Mouse (Mus musculus): ENCODE data around the gene Fam47e.
"Not testable (repeated sequence)": the region's sequence is repeated elsewhere in the genome, so short reads cannot be mapped to it uniquely, and the experiment has no call there.

The Fam47e gene

GRCm38 (mm10) chr5:92554891-92555511 lies at the start of gene Fam47e:
Fam47e (plus strand) TSS chr5:92555069.
- no peak for DNase-seq

GRCm38 (mm10) chr5:92505402-92505865 lies 49.4 kb upstream of the Fam47e start:
- DNase-seq = peak; percentile 89 to 91

- DNase-seq = no peak
Measured at GRCm38 (mm10) chr5:92506301-92506729, 48.6 kb upstream of the Fam47e start.

- DNase-seq = no peak
Measured at GRCm38 (mm10) chr5:92506733-92507132, 48.1 kb upstream of the Fam47e start, which contains the start of gene Scarb2. Scarb2 (minus strand) TSS chr5:92506833.

GRCm38 (mm10) chr5:92508853-92509252 lies 46.0 kb upstream of the Fam47e start:
- no peak for DNase-seq

- DNase-seq = no peak
Measured at GRCm38 (mm10) chr5:92511256-92511655, 43.6 kb upstream of the Fam47e start.

- no peak for DNase-seq
Measured at GRCm38 (mm10) chr5:92512066-92512465, 42.8 kb upstream of the Fam47e start.

GRCm38 (mm10) chr5:92521131-92521530 lies 33.7 kb upstream of the Fam47e start:
- DNase-seq = not testable (repeated sequence)

GRCm38 (mm10) chr5:92524821-92525258 lies 30.0 kb upstream of the Fam47e start:
- no peak for DNase-seq

- DNase-seq = no peak
Measured at GRCm38 (mm10) chr5:92539698-92540097, 15.2 kb upstream of the Fam47e start.

GRCm38 (mm10) chr5:92552611-92553010 lies 2.3 kb upstream of the Fam47e start:
- DNase-seq = no peak

GRCm38 (mm10) chr5:92553939-92554338 lies 930 bp upstream of the Fam47e start:
- DNase-seq = no peak

GRCm38 (mm10) chr5:92554443-92554842 lies 426 bp upstream of the Fam47e start:
- DNase-seq = no peak

GRCm38 (mm10) chr5:92555905-92556304 lies 1.0 kb downstream of the Fam47e start:
- DNase-seq = no peak

- DNase-seq = no peak
Measured at GRCm38 (mm10) chr5:92557508-92557907, 2.6 kb downstream of the Fam47e start.

GRCm38 (mm10) chr5:92560201-92560600 lies 5.3 kb downstream of the Fam47e start:
- no peak for DNase-seq

- DNase-seq = no peak
Measured at GRCm38 (mm10) chr5:92562002-92562401, 7.1 kb downstream of the Fam47e start.

GRCm38 (mm10) chr5:92571232-92571631 lies 16.4 kb downstream of the Fam47e start:
- no peak for DNase-seq

GRCm38 (mm10) chr5:92579559-92579958 lies 24.7 kb downstream of the Fam47e start:
- DNase-seq = no peak

- DNase-seq = no peak
Measured at GRCm38 (mm10) chr5:92585932-92586331, 31.1 kb downstream of the Fam47e start.

GRCm38 (mm10) chr5:92595026-92595425 lies 40.2 kb downstream of the Fam47e start:
- DNase-seq = no peak

- DNase-seq = no peak
Measured at GRCm38 (mm10) chr5:92596865-92597264, 42.0 kb downstream of the Fam47e start.

GRCm38 (mm10) chr5:92599030-92599429 lies 44.2 kb downstream of the Fam47e start:
- DNase-seq = no peak

Measured in thymus, adult 18-20 months (tissue).